Mouse (Mus musculus) MEL (cell line): ENCODE measurements around the gene Frmd5. TPM values are rescaled to one million over a fixed set of nuclear protein-coding genes. Genes with fewer than 3 reads are reported as not detected.

Source experiments
- polyA plus RNA-seq, 2 experiments: library from polyadenylated mRNA; stranded (reverse) in 1 of 2; unstranded in 1 of 2; fragments of >175 nt in 1 of 2; fragments of >200 nt in 1 of 2; gene quantifications; 2 replicates each; pipeline versions ENCODE4 v1.2.1 to v1.2.4; 2012; ENCODE audit warnings: low replicate concordance in 2 of 2, low read depth in 1 of 2; ENCODE audit not compliant: insufficient read length in 2 of 2, insufficient read depth in 1 of 2, missing spikeins in 1 of 2
- total RNA-seq: library from RNA; depleted of rRNA; stranded (reverse); fragments of 300-350 nt; gene quantifications from 2 replicates; pipeline ENCODE4 v1.2.3, GENCODE M21; 2012; rRNA removed

Gene Frmd5
- total and polyA plus RNA-seq, 3 experiments = 0.04 to 0.15 TPM; not detected in 1

Other genes with a start within 250 kb of the Frmd5 start
- gene Casc4, start 59.9 kb upstream of the Frmd5 start, total RNA-seq = 25.2 and 30.1 TPM in 2 replicates
- 100 to 1,000 TPM in 1 of 2 experiments, 10 to 100 TPM in 1; 26.0 to 124 TPM for gene Casc4, start 59.9 kb upstream of the Frmd5 start, polyA plus RNA-seq
- gene Ctdspl2, start 148.9 kb upstream of the Frmd5 start, total RNA-seq = 23.2 and 25.6 TPM in 2 replicates
- gene Ctdspl2, start 148.9 kb upstream of the Frmd5 start, polyA plus RNA-seq = 10 to 100 TPM; 16.6 to 57.2 TPM
- gene Mageb3, start 149.0 kb upstream of the Frmd5 start, total RNA-seq = not detected in 2 replicates
- under 1 TPM in 1 of 2 experiments, not detected in 1; 0.03 TPM for gene Mageb3, start 149.0 kb upstream of the Frmd5 start, polyA plus RNA-seq
- 11.2 and 12.5 TPM in 2 replicates for gene Eif3j1, start 221.5 kb upstream of the Frmd5 start, total RNA-seq
- 1 to 10 TPM in 1 of 2 experiments, not detected in 1; 8.5 TPM for gene Eif3j1, start 221.5 kb upstream of the Frmd5 start, polyA plus RNA-seq